Comparison of ENCODE assay signal across 8 mouse cellular contexts in the genomic region with DNA sequence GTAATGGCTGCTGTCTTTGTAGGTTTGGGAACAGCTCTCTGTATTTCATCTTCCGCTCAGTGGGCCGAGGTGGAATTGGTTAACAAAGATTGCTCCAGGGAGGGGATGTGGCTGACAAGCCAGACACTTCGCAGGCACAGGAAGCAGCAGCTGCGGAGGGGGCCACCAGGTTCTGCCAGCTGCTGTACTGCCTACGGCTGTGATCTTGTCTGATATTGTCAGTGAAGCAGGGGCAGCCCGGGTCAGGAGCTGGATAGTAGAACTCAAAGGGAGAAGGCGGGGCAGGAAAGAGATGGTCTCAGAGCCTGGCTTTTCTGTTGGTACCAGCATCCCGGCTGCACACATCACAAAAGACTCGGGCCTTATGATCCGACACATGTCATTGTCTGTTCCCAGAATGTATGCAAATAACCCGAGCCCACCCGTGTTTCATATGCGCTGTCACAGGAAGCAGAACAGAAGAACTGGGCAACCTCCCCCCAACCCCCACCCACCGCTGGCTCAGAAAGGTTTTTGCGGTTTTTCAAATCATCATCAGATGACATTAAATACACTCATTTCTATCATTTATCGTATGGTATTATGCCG. TPM values are rescaled to one million over a fixed set of nuclear protein-coding genes. Genes with fewer than 3 reads are reported as not detected.
A peak's percentile ranks its signal among the peaks of the same experiment; 100 is the strongest.
DNase-seq lines count a peak whose midpoint lies in the region; ATAC-seq lines count a peak whose summit lies in the region.

No protein-coding gene starts in this region.

- peak overlapping the region; percentile 41; the same call in 1 of the 2 replicates for H3K27ac ChIP-seq in heart, embryonic 11.5 days (ENCODE audit: low read depth, low read length)
- H3K27ac ChIP-seq in embryonic facial prominence, embryonic 11.5 days (replicated peaks; ENCODE audit: low read depth, low read length), result no peak overlapping the region
- no peak overlapping the region for H3K27ac ChIP-seq in intestine, embryonic 15.5 days
- H3K27ac ChIP-seq in neural tube, embryonic 13.5 days (replicated peaks), result peak overlapping the region; percentile 88

- DNase-seq in heart, adult 8-10 months (ENCODE audit: low spot score), result no peak
- peak; percentile 85 for DNase-seq in CD4-positive helper T cell, adult 2 months (ENCODE audit: low read depth, low spot score)
- DNase-seq in embryonic facial prominence, embryonic 11.5 days (ENCODE audit: low spot score), result peak; percentile 52
- DNase-seq in testis, postnatal 10 days (ENCODE audit: low spot score), result no peak
- DNase-seq in adipocyte (ENCODE audit: low spot score), result no peak

- no peak overlapping the region for H3K4me3 ChIP-seq in heart, embryonic 11.5 days (ENCODE audit: low read depth, low read length)
- H3K4me3 ChIP-seq in embryonic facial prominence, embryonic 11.5 days (ENCODE audit: low read depth, low read length), result no peak overlapping the region
- H3K4me3 ChIP-seq in intestine, embryonic 15.5 days (replicated peaks), result no peak overlapping the region; the same call in 1 of the 2 replicates
- no peak overlapping the region for H3K4me3 ChIP-seq in neural tube, embryonic 13.5 days

- ATAC-seq in heart, embryonic 11.5 days (replicated peaks; ENCODE audit: insufficient number of reproducible peaks, low FRiP score, low TSS enrichment), result no peak; the same call in 1 of the 2 replicates
- ATAC-seq in embryonic facial prominence, embryonic 11.5 days (replicated peaks; ENCODE audit: insufficient number of reproducible peaks, low FRiP score, low TSS enrichment, low read depth), result peak; percentile 58; the same call in 1 of the 2 replicates
- ATAC-seq in intestine, embryonic 15.5 days, result 0 out of 2 replicates have a peak, but pooled peaks have one; percentile 34
- ATAC-seq in neural tube, embryonic 13.5 days (ENCODE audit: low read depth), result peak; percentile 57; the same call in 1 of the 2 replicates

- H3K9me3 ChIP-seq in heart, embryonic 11.5 days (replicated peaks; ENCODE audit: control insufficient read depth, low read length), result no peaks in the 10 kb centered on the region
- H3K9me3 ChIP-seq in embryonic facial prominence, embryonic 11.5 days (replicated peaks; ENCODE audit: control insufficient read depth, low read length), result no peaks in the 10 kb centered on the region
- H3K9me3 ChIP-seq in intestine, embryonic 15.5 days, result no peaks in the 10 kb centered on the region
- H3K9me3 ChIP-seq in neural tube, embryonic 13.5 days, result no peaks in the 10 kb centered on the region

- H3K9ac ChIP-seq in heart, embryonic 11.5 days (ENCODE audit: low read depth, low read length), result no peak overlapping the region
- H3K9ac ChIP-seq in embryonic facial prominence, embryonic 11.5 days (replicated peaks; ENCODE audit: low read length), result no peak overlapping the region; the same call in 1 of the 2 replicates
- no peak overlapping the region for H3K9ac ChIP-seq in intestine, embryonic 15.5 days
- peak overlapping the region; percentile 54 for H3K9ac ChIP-seq in neural tube, embryonic 13.5 days

- 41% methylated on average over 17 of the region's 17 CpGs for WGBS in heart, embryonic 11.5 days (ENCODE audit: insufficient replicate concordance)
- WGBS in embryonic facial prominence, embryonic 11.5 days, result 28% methylated on average over 17 of the region's 17 CpGs
- 29% methylated on average over 17 of the region's 17 CpGs for WGBS in intestine, embryonic 15.5 days
- 24% methylated on average over 17 of the region's 17 CpGs for WGBS in neural tube, embryonic 13.5 days

- no peaks in the 10 kb centered on the region for H3K36me3 ChIP-seq in heart, embryonic 11.5 days (ENCODE audit: control insufficient read depth, insufficient read depth, low read length)
- no peaks in the 10 kb centered on the region for H3K36me3 ChIP-seq in embryonic facial prominence, embryonic 11.5 days (replicated peaks; ENCODE audit: control insufficient read depth, insufficient read depth, low read depth, low read length)
- no peaks in the 10 kb centered on the region for H3K36me3 ChIP-seq in intestine, embryonic 15.5 days
- no peaks in the 10 kb centered on the region for H3K36me3 ChIP-seq in neural tube, embryonic 13.5 days

- no peaks in the 10 kb centered on the region for H3K27me3 ChIP-seq in heart, embryonic 11.5 days (ENCODE audit: control insufficient read depth, insufficient read depth, low read length)
- H3K27me3 ChIP-seq in embryonic facial prominence, embryonic 11.5 days (ENCODE audit: control insufficient read depth, insufficient read depth, low read length), result 0 out of 2 replicates have a peak, but pooled peaks cover 2% of the 10 kb centered on the region
- H3K27me3 ChIP-seq in intestine, embryonic 15.5 days (replicated peaks), result no peaks in the 10 kb centered on the region
- peaks cover 44% of the 10 kb centered on the region for H3K27me3 ChIP-seq in neural tube, embryonic 13.5 days

- peaks cover 36% of the 10 kb centered on the region for H3K4me1 ChIP-seq in heart, embryonic 11.5 days (ENCODE audit: control insufficient read depth, insufficient read depth, low read length)
- H3K4me1 ChIP-seq in embryonic facial prominence, embryonic 11.5 days (ENCODE audit: control insufficient read depth, insufficient read depth, low read length), result peaks cover 15% of the 10 kb centered on the region
- H3K4me1 ChIP-seq in intestine, embryonic 15.5 days (replicated peaks), result peaks cover 26% of the 10 kb centered on the region
- peaks cover 70% of the 10 kb centered on the region for H3K4me1 ChIP-seq in neural tube, embryonic 13.5 days (replicated peaks)

- H3K4me2 ChIP-seq in heart, embryonic 11.5 days, result peak overlapping the region; percentile 46
- peak overlapping the region; percentile 25 for H3K4me2 ChIP-seq in embryonic facial prominence, embryonic 11.5 days (ENCODE audit: low read depth, low read length)
- 0 out of 2 replicates have a peak overlapping the region, but pooled peaks have one; percentile 19 for H3K4me2 ChIP-seq in intestine, embryonic 15.5 days (replicated peaks)
- peak overlapping the region; percentile 26 for H3K4me2 ChIP-seq in neural tube, embryonic 13.5 days

RNA-seq across cellular contexts. Expression of a gene that starts 6.4 kb away (rescaled TPM):
- polyA plus RNA-seq in heart, embryonic 11.5 days (2014; fragmentation: Nextera tagmentation; extraction: Ambion mirVana), result 1.8 and 2.4 TPM in 2 replicates
- under 1 TPM; 0.43 to 0.82 (median 0.59) TPM for total RNA-seq in heart, adult 8-10 months (2022)
- polyA plus RNA-seq in embryonic facial prominence, embryonic 11.5 days (2014; fragmentation: Nextera tagmentation; extraction: Ambion mirVana), result 2.7 and 3.0 TPM in 2 replicates
- polyA plus RNA-seq in intestine, embryonic 15.5 days (2015; fragmentation: Nextera tagmentation; extraction: Ambion mirVana), result 29.8 and 36.1 TPM in 2 replicates
- polyA plus RNA-seq in neural tube, embryonic 13.5 days (2015; fragmentation: Nextera tagmentation; extraction: Ambion mirVana), result 4.1 and 6.1 TPM in 2 replicates

RNA-seq across cellular contexts. Expression of a gene that starts 43.1 kb away (rescaled TPM):
- polyA plus RNA-seq in heart, embryonic 11.5 days (2014; fragmentation: Nextera tagmentation; extraction: Ambion mirVana), result 0.09 TPM in 1 of 2 replicates, not detected in the other
- total RNA-seq in heart, adult 8-10 months (2022), result under 1 TPM; 0.19 to 0.84 (median 0.52) TPM
- polyA plus RNA-seq in embryonic facial prominence, embryonic 11.5 days (2014; fragmentation: Nextera tagmentation; extraction: Ambion mirVana), result 1.5 and 2.1 TPM in 2 replicates
- polyA plus RNA-seq in intestine, embryonic 15.5 days (2015; fragmentation: Nextera tagmentation; extraction: Ambion mirVana), result 0.95 and 1.2 TPM in 2 replicates
- 95.2 and 104 TPM in 2 replicates for polyA plus RNA-seq in neural tube, embryonic 13.5 days (2015; fragmentation: Nextera tagmentation; extraction: Ambion mirVana)

Comparison
In these comparisons a context has a peak if more than half of its experiments do, and no peak if none do; other contexts are left out.
1. H3K27ac ChIP-seq: peak in heart, embryonic 11.5 days (single experiment) and neural tube, embryonic 13.5 days (single experiment); none in embryonic facial prominence, embryonic 11.5 days (single experiment) and intestine, embryonic 15.5 days (single experiment).
2. DNase-seq: peak in CD4-positive helper T cell, adult 2 months (single experiment) and embryonic facial prominence, embryonic 11.5 days (single experiment); none in heart, adult 8-10 months (single experiment), testis, postnatal 10 days (single experiment) and adipocyte (single experiment).
3. RNA of a gene that starts 43.1 kb away (polyA plus RNA-seq): 95.2 to 104 TPM in neural tube, embryonic 13.5 days; 1.5 to 2.1 TPM in embryonic facial prominence, embryonic 11.5 days, 0.95 to 1.2 TPM in intestine, embryonic 15.5 days and 0.09 TPM in heart, embryonic 11.5 days; every median in the first group is over 10 times any median in the second.
4. Peak in every context shown above with its lines, with median percentiles within 50 percentile points of each other: H3K4me2 ChIP-seq.